Mouse (Mus musculus): ENCODE results near the gene Ston2.

GRCm38 (mm10) chr12:91833939-91834333 is 45.7 kb upstream of the Ston2 start:
- TF ChIP-seq GATA1 (IDR thresholded peaks at IDR 0.05; ENCODE audit: low read length) (no peak), TAL1 (IDR thresholded peaks at IDR 0.05; ENCODE audit: low read length) (no peak)
